Mouse (Mus musculus): Measurements from ENCODE around the gene Qrich1. TPM values are rescaled to one million over a fixed set of nuclear protein-coding genes. Genes with fewer than 3 reads are reported as not detected.

Qrich1 gene
- 100 to 1,000 TPM; 216 to 233 TPM for total RNA-seq (2023)

DNA sequence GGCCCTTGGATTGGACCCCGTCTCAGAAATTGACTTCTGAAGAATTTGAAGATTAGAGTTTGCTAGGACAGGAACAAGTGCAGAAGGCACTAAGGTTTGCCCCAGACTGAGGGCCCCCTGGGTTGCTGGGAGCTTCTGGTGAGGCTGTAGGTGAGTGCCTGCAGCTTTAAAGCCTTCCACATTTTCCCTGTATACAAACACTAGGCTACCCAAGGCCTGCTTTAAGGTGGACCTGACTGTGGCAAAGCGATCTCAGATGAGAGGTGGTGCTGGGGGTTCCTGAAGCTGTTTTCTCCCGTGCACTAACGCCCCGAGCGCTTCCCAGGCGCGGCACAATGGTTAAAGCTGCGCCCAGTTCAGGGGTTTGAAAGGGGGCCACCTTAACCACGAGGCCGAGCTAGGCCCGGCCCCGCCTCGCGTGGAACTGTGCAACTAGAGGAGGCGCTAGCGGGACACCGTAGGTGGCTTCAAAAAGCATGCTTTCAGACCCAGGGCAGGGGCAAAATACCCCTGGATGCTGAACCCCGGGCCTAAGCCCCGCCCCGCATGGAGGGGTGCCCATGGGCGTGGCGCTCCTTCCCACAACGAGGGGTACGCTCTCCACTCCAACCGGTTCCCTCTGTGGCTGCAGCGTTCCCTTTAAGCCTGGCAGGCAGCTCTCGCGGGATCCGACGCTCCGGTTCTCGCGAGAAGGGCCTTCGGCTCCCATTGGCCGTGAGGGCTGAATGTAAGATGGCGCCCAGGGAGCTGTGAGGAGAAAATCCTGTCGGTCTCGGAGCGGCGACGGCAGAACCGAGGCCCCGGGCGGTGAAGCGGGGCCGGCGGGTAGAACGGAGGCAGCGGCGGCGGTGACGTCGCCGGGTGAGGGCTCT lies at the start of gene Qrich1:
Qrich1 (plus strand) TSS at position 427 of the 872 bp plus-strand sequence.

GRCm38 (mm10) chr9:108479721-108480351 lies 36.8 kb upstream of the Qrich1 start, which contains the start of gene Lamb2:
Gene Lamb2, plus strand, starts transcription at chr9:108479736.

DNA sequence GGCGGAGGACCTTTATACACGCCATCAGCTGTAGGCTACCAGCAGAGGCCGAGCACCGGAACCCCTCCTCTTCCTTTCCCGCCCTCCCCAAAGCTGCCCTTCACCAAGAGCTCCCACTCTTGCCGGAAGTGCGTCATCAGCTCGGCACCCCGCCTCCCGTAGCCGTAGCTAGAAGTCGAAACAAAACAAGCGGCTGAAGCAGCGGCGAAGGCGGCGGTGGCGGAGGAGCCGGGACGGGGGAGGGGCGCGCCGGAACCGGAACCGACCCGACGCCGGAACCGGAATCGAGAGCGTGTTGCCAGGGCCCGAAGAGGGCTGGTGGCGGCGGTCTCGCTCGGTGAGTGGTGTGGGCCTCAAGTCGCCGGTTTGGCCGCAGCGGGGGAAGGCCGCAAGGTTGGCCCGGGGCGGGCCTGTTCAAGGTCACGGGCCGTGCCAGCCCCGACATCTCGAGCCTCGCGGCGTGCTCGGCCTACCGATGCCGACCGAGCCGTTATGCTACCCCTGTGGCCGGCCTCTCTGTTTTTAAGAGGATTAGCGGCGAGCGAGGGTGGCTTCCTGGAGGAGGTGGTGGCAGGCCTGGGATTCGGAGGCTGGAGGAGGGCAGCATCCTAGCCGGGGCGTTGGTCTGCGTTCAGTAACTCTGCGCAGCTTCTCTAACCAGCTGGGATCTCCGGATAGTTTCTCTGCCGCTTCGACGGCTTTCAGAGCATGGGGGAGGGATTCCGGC lies 25.9 kb upstream of the Qrich1 start, which contains the start of gene Usp19:
Usp19 (plus strand) TSS at position 44 of the 727 bp plus-strand sequence.

GRCm38 (mm10) chr9:108507619-108508434 lies 8.8 kb upstream of the Qrich1 start, which contains the start of gene Qars:
Gene Qars, plus strand, starts transcription at chr9:108507706.

DNA sequence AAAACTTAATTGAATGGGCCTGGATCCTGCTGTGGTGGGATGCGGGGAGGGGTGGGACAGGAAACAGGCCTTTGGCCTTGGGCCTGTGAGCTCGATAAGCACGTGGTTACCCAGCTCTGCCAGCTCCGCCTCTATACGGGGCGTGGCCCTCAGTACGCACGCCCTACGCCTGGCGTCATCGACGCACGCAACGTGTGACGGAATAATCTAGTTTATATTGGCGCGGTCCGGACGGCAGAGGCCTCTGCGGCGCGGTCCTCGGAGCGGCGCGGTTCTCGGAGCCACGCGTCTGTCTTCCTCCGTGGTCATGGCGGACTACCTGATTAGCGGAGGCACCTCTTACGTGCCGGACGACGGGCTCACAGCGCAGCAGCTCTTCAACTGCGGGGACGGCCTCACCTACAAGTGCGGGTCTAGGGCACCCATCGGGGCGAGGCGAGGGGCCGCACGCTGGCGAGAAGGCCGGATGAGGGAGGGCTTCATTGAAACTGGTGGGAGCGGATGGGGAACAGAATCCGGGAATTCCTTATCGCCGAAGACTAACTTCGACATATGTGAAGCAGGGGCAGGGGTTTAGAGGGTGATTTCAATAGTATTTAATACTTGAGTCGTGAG lies 43.7 kb downstream of the Qrich1 start, which contains the start of gene Impdh2:
Impdh2 (plus strand) TSS at position 60 of the 615 bp plus-strand sequence.

GRCm38 (mm10) chr9:108566815-108567776 lies 50.5 kb downstream of the Qrich1 start, which contains the start of gene Ndufaf3:
Gene Ndufaf3, minus strand, starts transcription at chr9:108567434.

DNA sequence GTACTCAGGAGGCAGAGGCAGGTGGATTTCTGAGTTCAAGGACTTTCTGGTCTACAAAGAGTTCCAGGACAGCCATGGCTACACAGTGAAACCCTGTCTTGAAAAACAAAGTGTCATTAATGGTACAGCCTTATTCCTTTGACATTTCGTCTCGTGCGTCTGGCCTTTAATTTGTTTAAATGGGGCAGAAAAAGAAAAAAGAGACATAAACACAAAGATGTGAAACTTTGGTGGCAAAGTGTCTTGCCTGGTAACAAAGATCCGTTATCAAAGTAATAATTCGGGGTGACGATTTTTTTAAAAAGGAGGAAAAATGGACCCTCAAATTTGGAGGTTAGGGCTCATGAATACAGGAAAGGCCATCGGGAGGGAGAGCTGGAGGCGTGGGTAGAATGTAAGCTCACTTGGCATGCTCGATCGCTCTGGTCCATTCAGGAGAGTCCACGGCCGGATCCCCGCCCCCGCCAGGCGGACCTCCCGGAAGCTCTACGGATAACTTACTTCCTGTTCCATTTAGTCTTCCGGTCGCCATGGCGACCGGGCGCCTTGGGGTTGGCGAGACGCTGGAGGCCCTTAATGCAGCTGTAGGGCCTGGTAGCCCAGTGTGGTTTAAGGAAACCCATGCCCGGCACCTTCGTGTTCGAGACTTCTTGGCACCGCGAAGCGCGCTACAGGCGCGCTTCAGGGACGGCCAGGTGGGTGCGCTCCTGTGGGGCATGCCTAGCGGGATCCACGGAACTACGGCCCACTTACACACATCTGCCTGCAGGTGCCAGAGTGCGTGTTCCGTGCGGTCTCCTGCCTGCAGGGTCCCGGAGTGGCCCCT lies 53.0 kb downstream of the Qrich1 start, which contains the start of gene Dalrd3:
Dalrd3 (plus strand) TSS at position 506 of the 826 bp plus-strand sequence.

DNA sequence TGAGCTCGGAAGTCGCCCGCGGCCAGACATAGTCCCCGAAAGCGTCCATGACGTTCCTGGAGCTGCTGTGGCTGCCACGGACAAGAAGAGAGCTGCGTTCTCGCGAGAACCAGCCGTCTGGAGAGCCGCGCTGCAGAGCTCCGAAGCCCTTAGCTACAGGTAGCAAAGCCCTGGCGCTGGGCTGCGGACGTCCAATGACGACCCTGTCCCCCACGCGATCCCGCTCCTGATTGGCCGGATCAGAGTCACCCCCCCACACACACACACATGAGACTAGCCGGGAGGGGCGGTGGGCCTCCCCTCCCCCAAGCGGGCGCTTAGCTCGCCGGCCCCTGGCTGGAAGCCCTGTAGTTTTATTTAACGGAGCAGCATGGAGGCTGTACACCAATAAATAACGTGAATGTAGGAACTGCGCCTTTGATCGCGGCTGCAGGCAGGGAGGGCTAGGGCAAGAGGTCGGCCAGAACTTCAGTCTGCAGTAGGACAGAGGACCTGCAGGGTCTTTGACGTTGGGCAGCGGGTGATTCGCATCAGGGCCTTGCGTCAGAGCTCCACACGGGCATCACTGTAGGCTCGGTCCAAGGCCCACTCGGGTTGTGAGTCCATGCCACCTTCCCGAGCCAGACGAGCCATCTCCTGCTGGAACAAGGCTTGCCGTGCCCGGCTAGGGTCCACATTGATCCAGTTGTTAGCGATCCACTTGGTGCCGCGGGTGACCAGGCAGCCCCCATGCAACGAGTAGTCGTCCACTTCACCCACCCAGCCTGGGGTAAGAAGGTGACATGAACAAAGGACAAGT lies 62.1 kb downstream of the Qrich1 start, which contains the start of gene Wdr6:
Wdr6 (minus strand) TSS at position 195 of the 799 bp plus-strand sequence.

GRCm38 (mm10) chr9:108596998-108597764 lies 80.6 kb downstream of the Qrich1 start, which contains the start of gene P4htm:
Gene P4htm, minus strand, starts transcription at chr9:108597667.

Other genes with a start within 250 kb of the Qrich1 start
- gene Nicn1, start 226.4 kb upstream of the Qrich1 start, total RNA-seq (2023), result 1 to 10 TPM; 2.9 to 3.2 TPM
- gene Amt, start 220.0 kb upstream of the Qrich1 start, total RNA-seq (2023), result 1 to 10 TPM; 1.9 to 2.3 TPM
- 100 to 1,000 TPM; 347 to 351 TPM for gene Rhoa, start 210.7 kb upstream of the Qrich1 start, total RNA-seq (2023)
- 10 to 100 TPM; 10.4 to 11.9 TPM for gene Tcta, start 210.6 kb upstream of the Qrich1 start, total RNA-seq (2023)
- gene Gpx1, start 177.9 kb upstream of the Qrich1 start, total RNA-seq (2023), result 100 to 1,000 TPM; 212 to 222 TPM
- 100 to 1,000 TPM; 154 to 155 TPM for gene Usp4, start 169.0 kb upstream of the Qrich1 start, total RNA-seq (2023)
- gene 1700102P08Rik, start 124.0 kb upstream of the Qrich1 start, total RNA-seq (2023), result 10 to 100 TPM in 1 of 2 experiments, 1 to 10 TPM in 1; 7.6 to 10.3 TPM
- gene Ccdc36, start 88.3 kb upstream of the Qrich1 start, total RNA-seq (2023), result under 1 TPM in 1 of 2 experiments, not detected in 1; 0.18 TPM
- not detected for gene BC048562, start 80.3 kb upstream of the Qrich1 start, total RNA-seq (2023)
- gene Ccdc71, start 56.3 kb upstream of the Qrich1 start, total RNA-seq (2023), result 10 to 100 TPM; 37.6 to 40.0 TPM
- gene Klhdc8b, start 55.2 kb upstream of the Qrich1 start, total RNA-seq (2023), result 1 to 10 TPM; 4.3 to 5.6 TPM
- under 1 TPM in 1 of 2 experiments, not detected in 1; 0.30 TPM for gene Lamb2, start 37.1 kb upstream of the Qrich1 start, total RNA-seq (2023)
- 100 to 1,000 TPM; 288 to 319 TPM for gene Usp19, start 26.2 kb upstream of the Qrich1 start, total RNA-seq (2023)
- gene Qars, start 9.1 kb upstream of the Qrich1 start, total RNA-seq (2023), result 100 to 1,000 TPM; 207 to 272 TPM
- gene Impdh2, start 43.5 kb downstream of the Qrich1 start, total RNA-seq (2023), result 100 to 1,000 TPM; 181 to 194 TPM
- 10 to 100 TPM; 25.9 to 27.1 TPM for gene Ndufaf3, start 50.6 kb downstream of the Qrich1 start, total RNA-seq (2023)
- gene Dalrd3, start 53.1 kb downstream of the Qrich1 start, total RNA-seq (2023), result 10 to 100 TPM; 54.9 to 68.4 TPM
- 10 to 100 TPM; 30.1 to 33.2 TPM for gene Wdr6, start 61.9 kb downstream of the Qrich1 start, total RNA-seq (2023)
- gene P4htm, start 80.9 kb downstream of the Qrich1 start, total RNA-seq (2023), result 10 to 100 TPM; 10.0 to 10.5 TPM
- gene Arih2, start 132.6 kb downstream of the Qrich1 start, total RNA-seq (2023), result 100 to 1,000 TPM; 128 TPM
- gene Slc25a20, start 145.3 kb downstream of the Qrich1 start, total RNA-seq (2023), result 10 to 100 TPM; 19.4 to 24.9 TPM
- 10 to 100 TPM; 12.4 to 14.4 TPM for gene Prkar2a, start 172.5 kb downstream of the Qrich1 start, total RNA-seq (2023)